Mouse (Mus musculus): ENCODE results near the gene Pomt1. TPM values are rescaled to one million over a fixed set of nuclear protein-coding genes. Genes with fewer than 3 reads are reported as not detected.
"Not testable (repeated sequence)": the region's sequence is repeated elsewhere in the genome, so short reads cannot be mapped to it uniquely, and the experiment has no call there.

Pomt1 gene
- polyA plus RNA-seq, 1 experiment from 2014 or later, result 31.6 TPM

DNA sequence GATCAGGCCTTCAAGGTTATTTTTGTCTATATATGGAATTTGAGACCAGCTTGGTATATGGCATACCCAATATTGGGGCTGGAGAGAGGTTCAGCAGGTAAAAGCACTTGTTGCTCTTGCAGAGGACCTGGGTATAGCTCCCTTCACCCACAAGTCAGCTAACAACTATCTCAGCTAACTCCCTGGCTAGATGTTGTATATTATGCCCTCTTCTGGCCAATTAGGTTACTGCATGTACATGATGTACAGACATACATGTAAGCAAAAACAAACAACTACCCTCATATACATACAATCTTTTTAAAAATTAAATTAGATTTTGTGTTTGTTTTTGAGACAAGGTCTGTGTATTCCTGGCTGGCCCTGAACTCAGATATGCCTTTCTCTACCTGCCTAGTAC lies 53.2 kb downstream of the Pomt1 start:
- H3K4me3 ChIP-seq (replicated peaks), result peak overlapping the region; percentile 82
- ATAC-seq (replicated peaks; ENCODE audit: low FRiP score), result no peak

DNA sequence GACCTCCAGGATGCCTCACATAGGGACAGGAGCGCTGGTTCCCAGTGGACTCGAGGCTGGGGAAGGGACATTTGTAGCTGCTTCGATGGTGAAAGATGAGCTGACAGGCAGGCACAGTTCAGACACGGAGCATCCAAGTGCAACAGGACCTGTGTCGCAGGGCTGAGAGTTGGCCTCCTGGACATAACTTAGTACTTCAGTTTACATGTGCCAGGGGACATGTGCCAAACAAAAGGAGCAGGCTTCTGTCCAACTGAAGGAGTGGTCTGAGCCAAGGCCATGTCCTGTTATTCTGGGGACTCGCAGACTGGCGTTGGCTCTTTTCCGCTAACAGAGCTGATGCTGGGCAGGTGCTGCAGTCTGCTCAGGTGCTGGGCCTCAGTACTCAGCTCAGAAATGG lies 58.0 kb downstream of the Pomt1 start:
- 85% methylated on average over 8 of the region's 8 CpGs for WGBS
- Histone ChIP-seq H3K27me3 (no peaks in the 10 kb centered on the region), H3K4me3 (replicated peaks) (no peak overlapping the region), H3K9me3 (replicated peaks) (no peaks in the 10 kb centered on the region), H3K27ac (no peak overlapping the region), H3K9ac (no peak overlapping the region), H3K4me1 (peaks cover 2% of the 10 kb centered on the region), H3K4me2 (no peak overlapping the region), H3K36me3 (peaks cover 77% of the 10 kb centered on the region)
- no peak for ATAC-seq (replicated peaks; ENCODE audit: low FRiP score)

More for the DNA sequence above, 53.2 kb downstream of the Pomt1 start:
- peaks cover 45% of the 10 kb centered on the region for H3K36me3 ChIP-seq
- H3K27me3 ChIP-seq, result no peaks in the 10 kb centered on the region
- no peaks in the 10 kb centered on the region for H3K9me3 ChIP-seq (replicated peaks)
- H3K4me2 ChIP-seq, result peak overlapping the region; percentile 76
- peaks cover 21% of the 10 kb centered on the region for H3K4me1 ChIP-seq
- no peak overlapping the region for H3K27ac ChIP-seq
- peak overlapping the region; percentile 79; the same call in 1 of the 2 replicates for H3K9ac ChIP-seq

DNA sequence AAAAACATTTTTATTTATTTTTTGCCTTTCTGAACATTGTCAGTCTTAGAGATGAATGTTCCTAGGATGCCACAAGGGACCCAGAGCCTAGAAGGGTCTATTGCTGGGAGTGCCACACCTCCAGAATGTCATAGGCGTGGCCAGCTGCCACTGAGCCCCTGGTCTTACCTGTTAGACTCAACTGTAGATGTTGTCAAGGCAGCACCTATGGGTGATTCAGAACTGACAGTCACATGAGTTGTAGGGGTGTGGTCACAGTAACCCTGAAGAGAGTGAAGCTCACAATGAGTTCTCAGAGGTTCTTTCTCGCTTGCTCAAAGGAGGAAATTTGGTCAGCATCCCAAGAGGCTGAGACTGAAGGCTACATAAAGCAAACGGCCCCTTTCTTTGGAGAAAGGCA lies 58.9 kb downstream of the Pomt1 start:
- Histone ChIP-seq H3K4me1 (no peaks in the 10 kb centered on the region), H3K9ac (no peak overlapping the region), H3K36me3 (peaks cover 86% of the 10 kb centered on the region), H3K27ac (no peak overlapping the region), H3K27me3 (no peaks in the 10 kb centered on the region), H3K9me3 (replicated peaks) (no peaks in the 10 kb centered on the region), H3K4me2 (no peak overlapping the region), H3K4me3 (replicated peaks) (no peak overlapping the region)
- no peak for ATAC-seq (replicated peaks; ENCODE audit: low FRiP score)
- WGBS, result 83% methylated on average over 3 of the region's 3 CpGs

DNA sequence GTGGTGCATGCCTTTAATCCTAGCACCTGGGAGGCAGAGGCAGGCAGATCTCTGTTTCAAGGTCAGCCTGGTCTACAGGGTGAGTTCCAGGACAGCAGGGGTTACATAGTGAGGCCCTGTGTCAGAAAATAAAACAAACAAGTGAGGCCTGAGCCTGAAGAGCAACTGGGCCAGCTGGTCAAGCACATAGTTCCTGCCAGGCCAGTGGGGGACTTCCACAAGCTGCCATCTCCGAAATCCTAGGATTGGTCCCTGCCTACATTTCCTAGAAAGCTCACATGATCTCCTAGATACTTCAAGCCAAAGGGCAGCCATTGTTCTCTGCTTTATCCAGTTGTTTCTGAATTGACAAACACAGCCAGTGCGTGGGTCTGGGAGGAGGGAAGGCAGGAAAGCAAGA lies 59.5 kb downstream of the Pomt1 start:
- H3K9ac ChIP-seq; H3K9me3 ChIP-seq (replicated peaks); H3K27me3 ChIP-seq; H3K4me2 ChIP-seq; H3K4me3 ChIP-seq (replicated peaks); H3K4me1 ChIP-seq; H3K27ac ChIP-seq; ATAC-seq (replicated peaks; ENCODE audit: low FRiP score): not testable (repeated sequence)
- H3K36me3 ChIP-seq, result peaks cover 86% of the 10 kb centered on the region
- 85% methylated on average over 2 of the region's 2 CpGs for WGBS

- H3K9ac ChIP-seq, result no peak overlapping the region
- H3K9me3 ChIP-seq (replicated peaks), result no peaks in the 10 kb centered on the region
- 94% methylated on average over 4 of the region's 4 CpGs for WGBS
- H3K27me3 ChIP-seq, result no peaks in the 10 kb centered on the region
- no peak for ATAC-seq (replicated peaks; ENCODE audit: low FRiP score)
- H3K4me3 ChIP-seq (replicated peaks), result no peak overlapping the region
- no peaks in the 10 kb centered on the region for H3K4me1 ChIP-seq
- H3K27ac ChIP-seq, result no peak overlapping the region
- H3K36me3 ChIP-seq, result peaks cover 96% of the 10 kb centered on the region
- H3K4me2 ChIP-seq, result no peak overlapping the region
Measured at GRCm38 (mm10) chr2:32299469-32299868, 63.1 kb downstream of the Pomt1 start.

GRCm38 (mm10) chr2:32302952-32303351 lies 66.6 kb downstream of the Pomt1 start:
- 85% methylated on average over 10 of the region's 10 CpGs for WGBS
- H3K4me1 ChIP-seq, result no peaks in the 10 kb centered on the region
- no peaks in the 10 kb centered on the region for H3K9me3 ChIP-seq (replicated peaks)
- H3K4me2 ChIP-seq, result no peak overlapping the region
- H3K4me3 ChIP-seq (replicated peaks), result no peak overlapping the region
- no peak overlapping the region for H3K9ac ChIP-seq
- H3K27ac ChIP-seq, result no peak overlapping the region
- H3K27me3 ChIP-seq, result no peaks in the 10 kb centered on the region
- ATAC-seq (replicated peaks; ENCODE audit: low FRiP score), result no peak
- peaks cover 99% of the 10 kb centered on the region for H3K36me3 ChIP-seq

DNA sequence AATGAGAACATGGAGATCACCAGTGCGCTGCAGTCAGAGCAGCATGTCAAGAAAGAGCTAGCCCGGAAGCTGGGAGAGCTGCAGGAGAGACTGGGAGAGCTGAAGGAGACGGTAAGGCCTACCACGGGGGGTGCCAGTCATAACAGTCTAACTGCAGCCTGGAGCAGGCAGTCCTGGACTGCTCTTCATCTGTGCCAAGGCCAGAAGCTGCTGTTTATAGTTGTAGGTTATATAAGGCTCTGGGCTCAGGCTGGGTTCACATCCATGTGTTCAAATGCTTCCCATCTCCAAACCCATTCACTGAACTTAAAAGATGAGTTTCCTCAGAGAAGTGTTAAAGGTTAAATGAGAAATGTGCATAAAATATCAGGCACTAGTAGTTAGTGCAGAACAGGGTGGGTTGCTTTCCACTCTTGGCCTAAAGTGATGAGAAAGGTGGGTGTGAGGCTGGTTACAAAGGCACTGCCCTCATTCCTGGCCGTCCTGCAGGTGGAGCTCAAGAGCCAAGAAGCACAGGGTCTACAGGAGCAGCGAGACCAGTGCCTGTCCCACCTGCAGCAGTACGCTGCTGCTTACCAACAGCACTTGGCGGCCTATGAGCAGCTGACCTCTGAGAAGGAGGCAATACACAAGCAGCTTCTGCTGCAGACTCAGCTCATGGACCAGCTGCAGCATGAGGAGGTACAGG lies 67.9 kb downstream of the Pomt1 start:
- no peak overlapping the region for H3K4me3 ChIP-seq (replicated peaks)
- no peaks in the 10 kb centered on the region for H3K27me3 ChIP-seq
- peak; percentile 32; the same call in 1 of the 2 replicates for ATAC-seq (replicated peaks; ENCODE audit: low FRiP score)
- no peak overlapping the region for H3K27ac ChIP-seq
- H3K4me1 ChIP-seq, result no peaks in the 10 kb centered on the region
- no peak overlapping the region for H3K9ac ChIP-seq
- 54% methylated on average over 8 of the region's 8 CpGs for WGBS
- no peaks in the 10 kb centered on the region for H3K9me3 ChIP-seq (replicated peaks)
- H3K36me3 ChIP-seq, result peaks cover 97% of the 10 kb centered on the region
- no peak overlapping the region for H3K4me2 ChIP-seq

Other genes starting within 250 kb of the Pomt1 start
- 1.6 and 2.3 TPM in 2 replicates for gene Fam78a, start 151.7 kb upstream of the Pomt1 start, polyA plus RNA-seq (2015; fragmentation: Nextera tagmentation; extraction: Ambion mirVana)
- 4.4 and 7.1 TPM in 2 replicates for gene Plpp7, start 141.1 kb upstream of the Pomt1 start, polyA plus RNA-seq (2015; fragmentation: Nextera tagmentation; extraction: Ambion mirVana)
- 49.2 and 49.7 TPM in 2 replicates for gene Prrc2b, start 85.5 kb upstream of the Pomt1 start, polyA plus RNA-seq (2015; fragmentation: Nextera tagmentation; extraction: Ambion mirVana)
- 72.2 and 74.5 TPM in 2 replicates for gene Uck1, start 23.6 kb downstream of the Pomt1 start, polyA plus RNA-seq (2015; fragmentation: Nextera tagmentation; extraction: Ambion mirVana)
- gene Golga2, start 50.8 kb downstream of the Pomt1 start, polyA plus RNA-seq (2015; fragmentation: Nextera tagmentation; extraction: Ambion mirVana), result 23.0 and 27.3 TPM in 2 replicates
- 419 and 447 TPM in 2 replicates for gene Swi5, start 51.5 kb downstream of the Pomt1 start, polyA plus RNA-seq (2015; fragmentation: Nextera tagmentation; extraction: Ambion mirVana)
- 48.7 and 56.6 TPM in 2 replicates for gene Ciz1, start 115.7 kb downstream of the Pomt1 start, polyA plus RNA-seq (2015; fragmentation: Nextera tagmentation; extraction: Ambion mirVana)
- gene Dnm1, start 116.7 kb downstream of the Pomt1 start, polyA plus RNA-seq (2015; fragmentation: Nextera tagmentation; extraction: Ambion mirVana), result 6.3 and 7.9 TPM in 2 replicates
- 47.1 and 52.1 TPM in 2 replicates for gene 1110008P14Rik, start 145.3 kb downstream of the Pomt1 start, polyA plus RNA-seq (2015; fragmentation: Nextera tagmentation; extraction: Ambion mirVana)
- 6.8 and 9.1 TPM in 2 replicates for gene Lcn2, start 151.7 kb downstream of the Pomt1 start, polyA plus RNA-seq (2015; fragmentation: Nextera tagmentation; extraction: Ambion mirVana)
- 30.5 and 31.2 TPM in 2 replicates for gene Ptges2, start 159.3 kb downstream of the Pomt1 start, polyA plus RNA-seq (2015; fragmentation: Nextera tagmentation; extraction: Ambion mirVana)
- 6.3 and 6.8 TPM in 2 replicates for gene Naif1, start 213.9 kb downstream of the Pomt1 start, polyA plus RNA-seq (2015; fragmentation: Nextera tagmentation; extraction: Ambion mirVana)
- 20.4 and 20.7 TPM in 2 replicates for gene Slc25a25, start 214.9 kb downstream of the Pomt1 start, polyA plus RNA-seq (2015; fragmentation: Nextera tagmentation; extraction: Ambion mirVana)